Mouse (Mus musculus) inflammation-experienced regulatory T-cells (primary cell): Measurements from ENCODE around the gene Tmem45a. TPM values are rescaled to one million over a fixed set of nuclear protein-coding genes. Genes with fewer than 3 reads are reported as not detected.

Source experiments
- polyA plus RNA-seq, 2 experiments: library from polyadenylated mRNA; unstranded; fragments of 100-300 nt; shearing (Covaris generic); gene quantifications; one replicate each; pipeline ENCODE4 v1.2.1; 2017

The Tmem45a gene
- polyA plus RNA-seq = under 1 TPM; 0.34 to 0.81 TPM

DNA sequence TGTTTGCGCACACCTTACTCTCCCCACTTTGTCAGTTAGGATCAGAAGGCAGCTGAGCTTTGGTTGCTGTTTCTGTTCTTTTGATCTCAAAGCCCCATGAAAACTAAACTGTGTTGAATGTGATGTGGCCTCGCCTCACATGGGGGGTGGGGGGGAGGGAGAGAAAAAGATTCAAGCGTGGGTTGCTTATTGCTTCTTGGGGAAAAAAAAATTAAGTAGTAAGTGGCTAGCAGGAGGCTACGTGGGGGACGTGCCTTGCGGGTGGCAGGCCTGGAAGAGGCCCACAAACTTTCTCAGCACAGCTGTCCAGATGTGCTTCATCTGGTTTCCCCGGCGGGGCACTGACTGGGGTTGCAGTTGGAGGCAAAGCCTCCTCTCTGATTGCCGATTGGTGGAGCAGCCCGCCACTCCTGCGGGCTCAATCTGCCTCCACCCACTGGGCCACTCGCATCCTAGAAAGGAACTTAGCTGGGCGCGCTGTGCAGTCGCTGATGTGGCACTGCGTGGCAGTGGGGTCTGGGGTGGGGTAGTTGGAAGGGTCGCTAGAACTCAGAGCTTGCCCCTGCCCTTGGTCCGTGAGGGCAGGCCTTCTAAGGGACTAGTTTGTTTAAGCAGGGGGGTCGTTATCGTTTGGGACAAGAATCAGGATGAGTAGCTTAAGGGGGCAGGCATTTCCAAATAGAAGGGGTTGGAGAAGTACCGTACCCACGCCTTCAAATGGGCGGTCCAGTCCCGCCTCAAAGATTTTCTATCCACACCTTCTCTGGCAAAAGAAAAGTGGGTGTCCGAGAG, at the start of gene Tmem45a:
TSS of gene Tmem45a (minus strand) at position 343 of the 792 bp plus-strand sequence.

DNA sequence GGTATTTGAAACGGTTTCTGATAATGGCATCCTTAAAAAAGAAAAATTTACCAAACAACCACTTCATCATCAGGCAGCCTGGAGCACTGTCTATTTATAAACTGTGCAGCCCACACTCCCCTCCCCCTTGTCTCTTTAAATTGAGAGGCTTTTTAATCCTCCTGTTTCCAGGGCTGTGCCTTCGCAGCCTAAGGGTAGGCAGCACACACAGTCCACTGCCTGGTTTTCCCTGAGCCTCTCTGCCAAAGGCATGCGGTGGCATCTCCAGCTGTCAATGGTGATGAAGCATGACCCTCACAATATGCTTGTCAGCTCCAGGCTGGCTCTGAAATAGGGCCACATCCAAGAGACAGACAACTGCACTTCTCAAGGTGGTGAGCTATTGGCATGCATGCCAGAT, 42.1 kb upstream of the Tmem45a start, which contains the start of gene Lnp1:
TSS of gene Lnp1 (minus strand) at position 39 of the 400 bp plus-strand sequence.

DNA sequence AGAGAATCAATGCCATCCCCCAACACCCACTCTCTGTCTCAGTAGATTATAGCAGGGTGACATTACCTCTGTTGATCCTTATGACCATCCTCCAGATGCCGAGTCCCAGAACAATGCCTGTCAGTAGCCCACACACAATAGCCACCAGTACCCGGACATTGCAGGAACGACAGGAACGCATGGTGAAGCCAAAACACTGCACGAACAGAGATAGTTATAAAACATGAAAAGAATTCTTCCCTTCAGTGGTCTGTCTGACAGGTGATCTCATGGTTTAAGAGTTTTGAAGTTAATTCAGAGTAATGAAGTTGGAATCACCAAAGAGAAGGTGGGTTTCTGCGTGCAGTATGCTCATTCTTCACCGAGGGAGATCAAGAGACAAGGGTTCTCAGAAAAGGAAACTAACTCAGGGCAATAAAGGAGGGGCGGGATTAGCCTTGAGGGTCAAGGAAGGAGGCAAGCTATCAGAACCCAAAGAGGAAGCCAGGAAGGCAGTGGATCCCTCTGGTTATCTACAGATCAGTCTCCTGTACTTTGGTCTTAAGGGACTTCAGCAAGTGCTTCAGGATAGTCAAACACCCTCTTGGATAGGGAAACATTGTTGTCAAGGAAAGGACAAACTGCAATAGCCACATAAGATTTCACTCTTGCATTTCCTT, 90.4 kb downstream of the Tmem45a start, which contains the start of gene Adgrg7:
TSS of gene Adgrg7 (minus strand) at position 375 of the 659 bp plus-strand sequence.

Other genes starting within 250 kb of the Tmem45a start
- gene Tfg, start 168.7 kb downstream of the Tmem45a start, polyA plus RNA-seq = 10 to 100 TPM; 63.0 to 63.1 TPM
- not detected for gene Adgrg7, start 90.3 kb downstream of the Tmem45a start, polyA plus RNA-seq
- gene Lnp1, start 41.9 kb upstream of the Tmem45a start, polyA plus RNA-seq = not detected
- not detected for gene Tmem45a2, start 185.2 kb upstream of the Tmem45a start, polyA plus RNA-seq
- 10 to 100 TPM; 47.9 to 49.9 TPM for gene Tomm70a, start 235.5 kb upstream of the Tmem45a start, polyA plus RNA-seq